23 mouse cellular contexts compared by ENCODE assay signal in genomic region chr8:10781860-10782259, GRCm38 (mm10).
"Had no signal": no experiment of that assay in that cellular context is flagged by ENCODE, and none has a peak within 500 bp of the region (broad histone marks: within the 10 kb centered on the region; RNA-seq: fewer than 3 reads in every experiment).

No protein-coding gene starts in this region.

- H3K36me3 ChIP-seq: heart, embryonic 10.5 days; heart, embryonic 12.5 days; hindbrain, embryonic 10.5 days; hindbrain, embryonic 12.5 days; intestine, embryonic 15.5 days; limb, embryonic 13.5 days; limb, embryonic 15.5 days; liver, embryonic 12.5 days had no signal

- H3K27ac ChIP-seq: gastrocnemius, adult 2 months; heart, adult 2 months; heart, embryonic 10.5 days; hindbrain, embryonic 10.5 days; hindbrain, embryonic 12.5 days; hindbrain, embryonic 14.5 days; intestine, embryonic 15.5 days; layer of hippocampus, adult 2 months; limb, embryonic 13.5 days; limb, embryonic 15.5 days; liver, embryonic 12.5 days; liver, embryonic 14.5 days had no signal

- ATAC-seq: hindbrain, embryonic 16.5 days; inflammation-experienced regulatory T-cells, adult 6 months; intestine, embryonic 15.5 days; intestine, postnatal 0 days; liver, embryonic 12.5 days had no signal

- H3K4me3 ChIP-seq: gastrocnemius, adult 2 months; heart, adult 2 months; heart, embryonic 10.5 days; heart, embryonic 12.5 days; hindbrain, embryonic 10.5 days; hindbrain, embryonic 12.5 days; intestine, embryonic 15.5 days; layer of hippocampus, adult 2 months; limb, embryonic 13.5 days; limb, embryonic 15.5 days; liver, embryonic 12.5 days had no signal

- H3K27me3 ChIP-seq: hindbrain, embryonic 12.5 days; intestine, embryonic 15.5 days; limb, embryonic 13.5 days; limb, embryonic 15.5 days; liver, embryonic 12.5 days had no signal

- DNase-seq: gastrocnemius, adult 2 months; gastrocnemius, postnatal 14 days; gastrocnemius, postnatal 36 days; heart, adult 2 months; heart, postnatal 10 days; heart, postnatal 4 days; kidney, adult 8-10 months; kidney, postnatal 4 days; left cerebral cortex, postnatal 4 days had no signal

- H3K4me1 ChIP-seq: heart, embryonic 10.5 days; heart, embryonic 12.5 days; limb, embryonic 13.5 days; limb, embryonic 15.5 days; liver, embryonic 12.5 days had no signal
